Mouse (Mus musculus): ENCODE measurements around the gene Dysf. TPM values are rescaled to one million over a fixed set of nuclear protein-coding genes. Genes with fewer than 3 reads are reported as not detected.

Dysf gene
- 1.1 TPM for polyA plus RNA-seq (2014; fragmentation: Illumina TruSeq; extraction: RNeasy Lipid Tissue Mini Kit (QIAGEN cat#74804); ENCODE audit: low read depth, low replicate concordance)

GRCm38 (mm10) chr6:84008363-84009171 lies at the start of gene Dysf:
Gene Dysf (plus strand): TSS chr6:84008590.

Other genes with a start within 250 kb of the Dysf start
- not detected for gene Ankrd53, start 245.9 kb upstream of the Dysf start, polyA plus RNA-seq (2014; fragmentation: Illumina TruSeq; extraction: RNeasy Lipid Tissue Mini Kit (QIAGEN cat#74804); ENCODE audit: low read depth, low replicate concordance)
- gene Tex261, start 232.8 kb upstream of the Dysf start, polyA plus RNA-seq (2014; fragmentation: Illumina TruSeq; extraction: RNeasy Lipid Tissue Mini Kit (QIAGEN cat#74804); ENCODE audit: low read depth, low replicate concordance), result 23.1 TPM
- 5.1 TPM for gene Nagk, start 213.6 kb upstream of the Dysf start, polyA plus RNA-seq (2014; fragmentation: Illumina TruSeq; extraction: RNeasy Lipid Tissue Mini Kit (QIAGEN cat#74804); ENCODE audit: low read depth, low replicate concordance)
- 23.9 TPM for gene Paip2b, start 176.8 kb upstream of the Dysf start, polyA plus RNA-seq (2014; fragmentation: Illumina TruSeq; extraction: RNeasy Lipid Tissue Mini Kit (QIAGEN cat#74804); ENCODE audit: low read depth, low replicate concordance)
- gene Zfp638, start 141.5 kb upstream of the Dysf start, polyA plus RNA-seq (2014; fragmentation: Illumina TruSeq; extraction: RNeasy Lipid Tissue Mini Kit (QIAGEN cat#74804); ENCODE audit: low read depth, low replicate concordance), result 81.7 TPM